Mouse (Mus musculus) ovary, postnatal 36 days (tissue): Measurements from ENCODE around the gene Hoxd13.

Source experiments
- DNase-seq: peaks from one replicate; pipeline ENCODE4 v3.0.0; 2022; ENCODE audit warnings: low spot score, mixed read lengths

The Hoxd13 gene

GRCm38 (mm10) chr2:74661685-74662084, 6.4 kb upstream of the Hoxd13 start:
- peak; percentile 34 for DNase-seq

GRCm38 (mm10) chr2:74663291-74663925, 4.7 kb upstream of the Hoxd13 start:
- DNase-seq, result peak; percentile 55

- DNase-seq, result no peak
Observed at GRCm38 (mm10) chr2:74666411-74666810, 1.7 kb upstream of the Hoxd13 start.

GRCm38 (mm10) chr2:74667191-74667841, 794 bp upstream of the Hoxd13 start:
- no peak for DNase-seq

GRCm38 (mm10) chr2:74668370-74669229, 490 bp downstream of the Hoxd13 start:
- no peak for DNase-seq

- DNase-seq, result no peak
Observed at GRCm38 (mm10) chr2:74669230-74669578, 1.1 kb downstream of the Hoxd13 start.

GRCm38 (mm10) chr2:74669650-74670235, 1.6 kb downstream of the Hoxd13 start:
- DNase-seq, result no peak

- DNase-seq, result no peak
Observed at GRCm38 (mm10) chr2:74670632-74671188, 2.6 kb downstream of the Hoxd13 start.

- DNase-seq, result no peak
Observed at GRCm38 (mm10) chr2:74671847-74672246, 3.7 kb downstream of the Hoxd13 start.

- DNase-seq, result peak; percentile 58
Observed at GRCm38 (mm10) chr2:74672481-74673362, 4.6 kb downstream of the Hoxd13 start.

GRCm38 (mm10) chr2:74673835-74674425, 5.8 kb downstream of the Hoxd13 start:
- no peak for DNase-seq

- no peak for DNase-seq
Observed at GRCm38 (mm10) chr2:74674881-74675665, 7.0 kb downstream of the Hoxd13 start, which contains the start of gene Hoxd12. Gene Hoxd12, plus strand, starts transcription at chr2:74675013.

- no peak for DNase-seq
Observed at GRCm38 (mm10) chr2:74675666-74676282, 7.7 kb downstream of the Hoxd13 start.

- no peak for DNase-seq
Observed at GRCm38 (mm10) chr2:74676376-74677052, 8.4 kb downstream of the Hoxd13 start.

GRCm38 (mm10) chr2:74677106-74677505, 9.0 kb downstream of the Hoxd13 start:
- DNase-seq, result no peak

- no peak for DNase-seq
Observed at GRCm38 (mm10) chr2:74678891-74679595, 10.9 kb downstream of the Hoxd13 start, which contains the start of gene Hoxd11. Gene Hoxd11, plus strand, starts transcription at chr2:74679557.

- no peak for DNase-seq
Observed at GRCm38 (mm10) chr2:74679596-74679971, 11.5 kb downstream of the Hoxd13 start.

GRCm38 (mm10) chr2:74679980-74680379, 11.9 kb downstream of the Hoxd13 start:
- no peak for DNase-seq
